Mouse (Mus musculus) ES-E14 (cell line): ENCODE measurements around the gene Rev3l. TPM values are rescaled to one million over a fixed set of nuclear protein-coding genes. Genes with fewer than 3 reads are reported as not detected.

Source experiments
- DNase-seq: peaks from one replicate; pipeline ENCODE4 v3.0.0-alpha.2; 2013; ENCODE audit warnings: low read depth, low spot score
- H3K27ac ChIP-seq: 2 replicates; pipeline ENCODE4 v1.5.1; 2012; ENCODE audit warnings: low read depth, mild to moderate bottlenecking, low read length, moderate library complexity, mixed read lengths; ENCODE audit not compliant: poor library complexity, insufficient read depth, severe bottlenecking
- H3K36me3 ChIP-seq: 2 replicates; pipeline ENCODE4 v1.6.1; 2012; ENCODE audit warnings: mild to moderate bottlenecking, low read length, moderate library complexity, mixed read lengths; ENCODE audit not compliant: control insufficient read depth, poor library complexity, insufficient read depth, severe bottlenecking
- H3K4me1 ChIP-seq, 2 experiments: fragments of 150-350 bp in 1 of 2; sonication (generic) in 1 of 2; 2 replicates each; pipeline ENCODE4 v1.6.1; 2012; ENCODE audit warnings: low read length in 2 of 2, mild to moderate bottlenecking in 1 of 2, mixed read lengths in 1 of 2; ENCODE audit not compliant: control insufficient read depth in 2 of 2, insufficient read depth in 2 of 2, poor library complexity in 1 of 2
- H3K4me3 ChIP-seq, 2 experiments: fragments of 150-350 bp in 1 of 2; sonication (generic) in 1 of 2; 2 replicates each; pipeline ENCODE4 v1.5.1; 2012; ENCODE audit warnings: low read length in 2 of 2, low read depth in 1 of 2, mild to moderate bottlenecking in 1 of 2, mixed read lengths in 1 of 2; ENCODE audit not compliant: insufficient read depth in 1 of 2, poor library complexity in 1 of 2, severe bottlenecking in 1 of 2
- H3K9ac ChIP-seq: 2 replicates; pipeline ENCODE4 v1.6.1; 2012; ENCODE audit warnings: low read depth, mild to moderate bottlenecking, low read length, mixed read lengths; ENCODE audit not compliant: poor library complexity, insufficient read depth, severe bottlenecking
- H3K9me3 ChIP-seq: fragments of 150-350 bp; sonication (generic); 2 replicates; pipeline ENCODE4 v1.6.1; 2012; ENCODE audit warnings: low read depth, mild to moderate bottlenecking, low read length; ENCODE audit not compliant: control insufficient read depth, insufficient read depth
- CHD2 ChIP-seq: IDR thresholded peaks from 2 replicates; pipeline ENCODE4 v1.6.1; 2014; ENCODE audit warnings: mild to moderate bottlenecking, low read depth, low read length, inconsistent platforms
- HCFC1 ChIP-seq: IDR thresholded peaks from 2 replicates; pipeline ENCODE4 v1.6.1; 2012; ENCODE audit warnings: low read length, inconsistent platforms, borderline replicate concordance; ENCODE audit not compliant: insufficient read depth
- MAFK ChIP-seq: IDR thresholded peaks from 2 replicates; pipeline ENCODE4 v1.6.1; 2014; ENCODE audit warnings: mild to moderate bottlenecking, low read depth, low read length, inconsistent platforms; ENCODE audit not compliant: insufficient read depth
- ZC3H11A ChIP-seq: IDR thresholded peaks from 2 replicates; pipeline ENCODE4 v1.6.1; 2012; ENCODE audit warnings: low read depth, mild to moderate bottlenecking, inconsistent platforms, low read length, borderline replicate concordance
- ZNF384 ChIP-seq: IDR thresholded peaks from 2 replicates; pipeline ENCODE4 v1.6.1; 2012; ENCODE audit warnings: low read depth, low read length, inconsistent platforms
- in situ Hi-C, 2 experiments: fragments of 600-800 bp; cut with MboI; formaldehyde crosslinking; loops; one replicate each; pipeline ENCODE4 v1.15.1; 2025; ENCODE audit warnings: low sequenced_read_pairs in 2 of 2, inconsistent platforms in 1 of 2; ENCODE audit not compliant: unreplicated experiment in 2 of 2
- total RNA-seq: library from RNA; depleted of rRNA; stranded (reverse); fragments of 300-350 nt; gene quantifications from 2 replicates; pipeline ENCODE4 v1.2.3, GENCODE M21; 2012; rRNA removed

The Rev3l gene
- 35.0 and 35.8 TPM in 2 replicates for total RNA-seq

DNA sequence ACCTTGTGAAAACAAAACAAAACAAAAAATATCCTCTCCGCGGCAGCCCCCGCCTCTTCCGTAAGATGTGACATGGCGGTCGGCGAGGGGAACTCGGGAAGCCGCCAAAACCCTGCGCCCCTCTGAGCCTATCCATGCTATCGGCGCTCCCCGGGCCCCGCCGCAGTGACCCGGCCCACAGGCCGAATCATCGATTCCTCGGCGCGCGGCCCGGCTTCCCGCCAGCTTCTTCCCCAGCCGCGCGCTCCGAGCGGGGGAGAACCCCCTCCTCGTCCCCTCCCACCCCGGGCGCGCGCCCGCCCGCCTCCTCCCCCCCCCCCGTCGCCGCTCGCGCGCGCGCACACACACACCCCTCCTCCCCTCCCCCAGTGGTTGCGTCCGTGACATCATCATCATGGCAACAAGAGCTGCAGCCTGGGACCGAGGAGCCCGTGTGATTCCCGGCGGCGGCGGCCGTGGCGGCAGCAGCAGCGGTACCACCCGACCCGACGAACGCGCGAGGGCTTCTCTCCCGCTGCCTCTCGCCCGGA lies at the start of gene Rev3l:
Gene Rev3l, plus strand, starts transcription at position 383 of the 530 bp plus-strand sequence.
- H3K4me1 ChIP-seq = peaks cover 3 to 10% of the 10 kb centered on the region in 2 experiments; a peak in 2 of 4 replicates
- H3K9ac ChIP-seq = peak within 1 kb of the TSS; percentile 95
- no peaks in the 10 kb centered on the region for H3K36me3 ChIP-seq
- H3K4me3 ChIP-seq = peak within 1 kb of the TSS; percentile 87 to 95
- DNase-seq = peak; percentile 81
- in situ Hi-C loops = no loop called here
- peak within 1 kb of the TSS; percentile 98 for H3K27ac ChIP-seq
- TF ChIP-seq HCFC1 (peak; percentile 42; the same call in 1 of the 2 replicates), CHD2 (no peak)
- no peaks in the 10 kb centered on the region for H3K9me3 ChIP-seq

DNA sequence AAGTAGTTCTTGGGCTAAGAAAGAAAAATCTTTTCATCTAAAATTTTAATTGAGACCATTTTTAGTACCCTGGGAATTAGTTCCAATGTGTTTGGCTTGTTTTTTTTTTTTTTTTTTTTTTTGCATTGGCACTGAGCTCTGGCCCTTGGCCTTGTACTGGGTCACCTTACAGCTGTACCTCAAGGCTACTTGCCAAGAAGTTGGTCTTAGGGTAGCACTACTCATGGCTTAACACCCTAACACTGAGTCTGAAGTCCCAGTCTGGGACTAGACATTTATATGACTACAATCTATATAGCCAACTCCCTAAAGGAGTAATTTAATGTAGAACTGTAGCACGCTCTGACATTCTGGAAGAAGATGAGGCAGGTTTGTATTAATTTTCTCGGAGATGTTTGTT lies 49.4 kb upstream of the Rev3l start:
- H3K4me1 ChIP-seq = 0 out of 4 replicates have a peak, but pooled peaks cover 0 to 1% of the 10 kb centered on the region in 2 experiments
- H3K9me3 ChIP-seq = no peaks in the 10 kb centered on the region
- H3K4me3 ChIP-seq = no peak overlapping the region
- no peak for TF ChIP-seq ZC3H11A
- no peak for TF ChIP-seq HCFC1
- TF ChIP-seq CHD2 = no peak
- TF ChIP-seq MAFK = no peak
- no peak for TF ChIP-seq ZNF384
- no peak overlapping the region for H3K27ac ChIP-seq
- H3K9ac ChIP-seq = no peak overlapping the region
- no peaks in the 10 kb centered on the region for H3K36me3 ChIP-seq
- in situ Hi-C loops = no loop called here
- DNase-seq = no peak

DNA sequence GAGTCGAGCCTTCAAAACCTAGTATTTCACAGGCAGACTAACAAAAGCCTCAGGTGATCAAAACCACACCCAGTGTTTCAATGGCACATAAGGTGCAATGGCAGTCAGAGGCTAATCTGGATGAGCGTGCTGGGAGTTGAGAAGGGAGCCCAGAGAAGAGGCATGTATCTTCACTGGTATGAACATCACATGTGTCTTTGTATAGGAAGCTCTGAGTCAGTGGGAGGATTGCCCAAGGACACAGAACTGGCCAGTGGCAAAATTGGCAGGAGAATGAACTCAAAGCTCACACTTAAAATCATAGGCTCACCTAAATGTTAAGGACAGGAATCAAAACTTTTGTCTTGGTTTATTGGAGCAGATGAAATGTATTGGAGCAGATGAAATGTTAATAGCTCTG lies 48.4 kb upstream of the Rev3l start:
- Histone ChIP-seq H3K9ac (no peak overlapping the region), H3K4me3 (no peak overlapping the region), H3K36me3 (no peaks in the 10 kb centered on the region), H3K9me3 (no peaks in the 10 kb centered on the region), H3K4me1 (0 out of 4 replicates have a peak, but pooled peaks cover 0 to 1% of the 10 kb centered on the region in 2 experiments), H3K27ac (no peak overlapping the region)
- TF ChIP-seq ZC3H11A = no peak
- TF ChIP-seq ZNF384 = no peak
- no peak for TF ChIP-seq MAFK
- DNase-seq = no peak
- in situ Hi-C loops = no loop called here

DNA sequence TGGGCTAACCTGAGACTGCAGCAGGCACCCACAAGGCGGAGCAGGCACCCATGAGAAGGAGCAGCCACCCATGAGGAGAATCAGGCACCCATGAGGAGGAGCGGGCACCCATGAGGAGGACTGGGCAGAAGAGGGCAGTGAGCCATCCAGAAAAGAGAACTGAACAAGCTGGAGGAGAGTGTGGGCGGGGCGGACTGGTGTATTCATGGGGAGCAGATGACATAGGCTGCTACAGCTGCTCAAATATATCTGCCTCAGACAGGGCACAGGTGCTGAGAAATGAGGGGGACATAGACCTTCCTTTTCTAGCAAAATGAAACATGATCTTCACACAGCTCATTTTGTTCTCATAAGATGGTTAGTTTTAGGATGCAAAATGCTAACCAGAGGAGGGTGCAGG lies 45.1 kb upstream of the Rev3l start:
- TF ChIP-seq CHD2 (no peak), ZNF384 (no peak), ZC3H11A (no peak), MAFK (no peak), HCFC1 (no peak)
- H3K27ac ChIP-seq = no peak overlapping the region
- H3K4me3 ChIP-seq = no peak overlapping the region
- H3K4me1 ChIP-seq = peaks cover 0 to 4% of the 10 kb centered on the region in 2 experiments; a peak in 2 of 4 replicates
- DNase-seq = no peak
- in situ Hi-C loops = no loop called here
- no peak overlapping the region for H3K9ac ChIP-seq
- no peaks in the 10 kb centered on the region for H3K36me3 ChIP-seq
- H3K9me3 ChIP-seq = no peaks in the 10 kb centered on the region

DNA sequence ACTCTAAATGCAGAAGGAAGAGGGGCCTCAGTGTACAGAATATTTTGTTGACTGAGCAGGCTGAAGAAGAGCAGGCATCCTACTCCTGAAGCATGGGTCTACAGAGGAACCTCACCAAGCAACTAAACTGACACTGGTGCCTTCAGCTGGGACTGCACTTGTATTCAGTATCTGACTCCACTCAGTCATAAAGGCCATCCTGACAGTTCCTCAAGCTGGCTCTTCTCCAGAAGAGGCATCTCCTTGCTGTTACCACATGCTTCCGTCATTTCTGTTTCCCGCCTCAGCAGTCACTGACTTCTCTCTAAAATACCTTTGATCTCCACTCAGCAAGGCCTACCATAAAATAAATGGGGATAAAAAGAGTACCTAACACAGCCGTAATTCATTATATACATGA lies 44.1 kb upstream of the Rev3l start:
- Histone ChIP-seq H3K9me3 (no peaks in the 10 kb centered on the region), H3K9ac (no peak overlapping the region), H3K4me3 (no peak overlapping the region), H3K4me1 (peaks cover 0 to 5% of the 10 kb centered on the region in 2 experiments; a peak in 2 of 4 replicates), H3K27ac (no peak overlapping the region), H3K36me3 (no peaks in the 10 kb centered on the region)
- TF ChIP-seq ZNF384 = no peak
- no peak for TF ChIP-seq ZC3H11A
- TF ChIP-seq MAFK = no peak
- no peak for TF ChIP-seq HCFC1
- no peak for TF ChIP-seq CHD2
- DNase-seq = no peak
- in situ Hi-C loops = no loop called here
